Mouse (Mus musculus) left cerebral cortex, postnatal 4 days (tissue): ENCODE measurements around the gene Ankrd63. TPM values are rescaled to one million over a fixed set of nuclear protein-coding genes. Genes with fewer than 3 reads are reported as not detected.
"Not testable (repeated sequence)": the region's sequence is repeated elsewhere in the genome, so short reads cannot be mapped to it uniquely, and the experiment has no call there.

Experiments used
- DNase-seq: peaks from one replicate; pipeline ENCODE4 v3.0.0-alpha.2; 2022
- intact Hi-C: fragments of 180-260 bp; cut with DNase I; formaldehyde crosslinking; loops from one replicate; pipeline ENCODE4 v1.15.1; 2025
- total RNA-seq, 2 experiments: library from RNA; stranded (reverse); gene quantifications; 2 replicates each; pipeline ENCODE4 v1.2.3; 2021

Ankrd63 gene
- total RNA-seq, 2 experiments from 2014 or later: 2.2 to 2.5 TPM

GRCm38 (mm10) chr2:118664975-118665516 lies 38.7 kb downstream of the Ankrd63 start:
- no peak for DNase-seq

GRCm38 (mm10) chr2:118663804-118664766 lies 39.7 kb downstream of the Ankrd63 start:
- peak; percentile 50 for DNase-seq
- intact Hi-C loops: no loop called here

More at GRCm38 (mm10) chr2:118664975-118665516, 38.7 kb downstream of the Ankrd63 start:
- intact Hi-C loops: no loop called here

GRCm38 (mm10) chr2:118662902-118663803 lies 40.6 kb downstream of the Ankrd63 start, which contains the start of gene Pak6:
Pak6 (plus strand) TSS chr2:118663303.
- intact Hi-C loops: no loop called here

GRCm38 (mm10) chr2:118661891-118662290 lies 41.9 kb downstream of the Ankrd63 start:
- no peak for DNase-seq
- intact Hi-C loops: no loop called here

More at GRCm38 (mm10) chr2:118662902-118663803, 40.6 kb downstream of the Ankrd63 start, which contains the start of gene Pak6:
- DNase-seq: no peak

- peak; percentile 40 for DNase-seq
- intact Hi-C loops: no loop called here
These were observed 43.7 kb downstream of the Ankrd63 start for GRCm38 (mm10) chr2:118659998-118660452.

- no peak for DNase-seq
- intact Hi-C loops: no loop called here
These were observed 44.3 kb downstream of the Ankrd63 start for GRCm38 (mm10) chr2:118659493-118659892.

GRCm38 (mm10) chr2:118659077-118659476 lies 44.7 kb downstream of the Ankrd63 start:
- no peak for DNase-seq
- intact Hi-C loops: no loop called here

- intact Hi-C loops: no loop called here
- no peak for DNase-seq
These were observed 45.3 kb downstream of the Ankrd63 start for GRCm38 (mm10) chr2:118658457-118658856.

- intact Hi-C loops: no loop called here
- DNase-seq: no peak
These were observed 47.0 kb downstream of the Ankrd63 start for GRCm38 (mm10) chr2:118656688-118657281.

GRCm38 (mm10) chr2:118650697-118651096 lies 53.1 kb downstream of the Ankrd63 start:
- DNase-seq, intact Hi-C loops: not testable (repeated sequence)

Other genes starting within 250 kb of the Ankrd63 start
- gene Srp14, start 224.3 kb downstream of the Ankrd63 start, total RNA-seq: 100 to 1,000 TPM; 159 to 170 TPM
- 1 to 10 TPM; 5.7 to 6.0 TPM for gene Bmf, start 154.3 kb downstream of the Ankrd63 start, total RNA-seq
- 1 to 10 TPM; 5.7 to 5.9 TPM for gene Bub1b, start 105.8 kb downstream of the Ankrd63 start, total RNA-seq
- gene Pak6, start 40.7 kb downstream of the Ankrd63 start, total RNA-seq: 100 to 1,000 TPM; 142 to 154 TPM
- gene Plcb2, start 24.5 kb upstream of the Ankrd63 start, total RNA-seq: 1 to 10 TPM; 1.8 to 2.1 TPM
- gene Inafm2, start 41.8 kb upstream of the Ankrd63 start, total RNA-seq: 10 to 100 TPM; 17.8 to 19.7 TPM
- gene Ccdc9b, start 58.7 kb upstream of the Ankrd63 start, total RNA-seq: 1 to 10 TPM; 1.8 to 2.1 TPM
- gene Phgr1, start 68.8 kb upstream of the Ankrd63 start, total RNA-seq: not detected
- 100 to 1,000 TPM; 109 to 128 TPM for gene Disp2, start 75.8 kb upstream of the Ankrd63 start, total RNA-seq
- 1 to 10 TPM; 7.6 to 8.3 TPM for gene Knstrn, start 110.0 kb upstream of the Ankrd63 start, total RNA-seq
- 10 to 100 TPM; 50.7 to 57.6 TPM for gene Ivd, start 158.0 kb upstream of the Ankrd63 start, total RNA-seq
- gene Bahd1, start 196.4 kb upstream of the Ankrd63 start, total RNA-seq: 10 to 100 TPM; 32.3 to 35.6 TPM
- gene Chst14, start 222.5 kb upstream of the Ankrd63 start, total RNA-seq: 1 to 10 TPM; 4.0 to 4.3 TPM